Mouse (Mus musculus) lung, adult 18-20 months (tissue): ENCODE results near the gene Tnxb.
"Not testable (repeated sequence)": the region's sequence is repeated elsewhere in the genome, so short reads cannot be mapped to it uniquely, and the experiment has no call there.

ENCODE experiments used
- DNase-seq, 2 experiments: peaks; one replicate each; pipeline ENCODE4 v3.0.0; 2022; ENCODE audit warnings: mixed read lengths in 2 of 2

The Tnxb gene

DNA sequence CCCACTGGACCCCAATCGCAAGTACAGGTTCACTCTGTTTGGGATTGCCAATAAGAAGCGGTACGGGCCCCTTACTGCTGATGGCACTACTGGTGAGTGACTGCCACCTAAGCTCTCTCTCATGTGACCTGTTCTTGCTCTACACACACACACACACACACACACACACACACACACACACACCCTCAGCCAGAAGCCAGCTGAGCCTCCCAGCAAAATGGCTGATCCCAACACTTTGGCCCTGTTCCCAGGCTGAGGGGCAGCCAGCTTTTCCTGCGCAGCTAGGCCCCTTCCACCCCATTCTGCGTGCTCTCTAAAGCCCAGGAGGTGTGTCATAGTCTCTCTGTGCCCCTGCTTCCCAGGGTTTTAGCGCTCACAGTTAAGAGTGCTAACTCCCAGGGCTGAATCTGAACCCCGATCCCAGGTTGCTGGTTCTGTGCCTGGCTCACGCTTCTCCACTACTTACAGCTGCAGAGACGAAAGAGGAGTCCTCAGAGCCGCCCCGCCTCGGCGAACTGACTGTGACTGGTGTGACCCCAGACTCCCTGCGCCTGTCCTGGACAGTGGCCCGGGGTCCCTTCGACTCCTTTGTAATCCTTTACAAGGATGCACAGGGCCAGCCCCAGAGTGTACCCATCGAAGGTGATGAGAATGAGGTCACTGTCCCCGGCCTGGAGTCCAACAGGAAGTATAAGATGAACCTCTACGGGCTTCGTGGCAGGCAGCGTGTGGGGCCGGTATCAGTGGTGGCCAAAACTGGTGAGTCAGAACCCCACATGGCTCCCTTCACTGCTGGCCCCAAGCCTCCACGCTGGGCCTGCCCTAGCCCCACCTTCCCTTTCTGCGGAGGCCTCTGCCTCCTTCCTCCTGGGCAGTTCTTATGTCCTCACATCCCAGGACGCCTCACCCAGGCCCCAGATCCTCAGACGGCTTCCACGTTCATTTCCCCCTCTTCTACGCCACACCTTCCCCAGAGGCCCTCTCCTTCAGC, 15.1 kb downstream of the Tnxb start:
- DNase-seq: peak; percentile 49

GRCm38 (mm10) chr17:34688889-34689288, 18.6 kb downstream of the Tnxb start:
- DNase-seq: no peak

DNA sequence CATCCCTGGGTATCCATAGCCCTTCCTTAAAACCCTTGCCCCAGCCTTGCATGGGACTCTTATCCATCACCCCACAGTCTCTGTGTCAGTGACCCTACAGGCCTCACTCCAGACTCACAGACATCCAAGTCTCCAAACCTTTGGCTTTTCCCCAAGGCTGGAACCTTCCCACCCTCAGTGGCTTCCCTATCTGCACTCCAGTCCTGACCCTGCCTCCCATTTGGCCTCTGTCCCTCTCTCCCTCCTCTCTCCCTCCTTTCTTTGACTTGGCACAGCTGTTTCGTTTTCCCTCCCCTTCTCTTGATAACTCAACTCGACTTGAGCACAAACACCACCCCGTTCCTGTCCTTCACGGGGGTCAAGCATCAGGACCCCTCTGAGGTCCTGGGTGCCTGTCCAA, 20.1 kb downstream of the Tnxb start:
- DNase-seq: peak; percentile 72

- DNase-seq: peak; percentile 73 to 81
Measured at GRCm38 (mm10) chr17:34692906-34693305, 22.6 kb downstream of the Tnxb start.

DNA sequence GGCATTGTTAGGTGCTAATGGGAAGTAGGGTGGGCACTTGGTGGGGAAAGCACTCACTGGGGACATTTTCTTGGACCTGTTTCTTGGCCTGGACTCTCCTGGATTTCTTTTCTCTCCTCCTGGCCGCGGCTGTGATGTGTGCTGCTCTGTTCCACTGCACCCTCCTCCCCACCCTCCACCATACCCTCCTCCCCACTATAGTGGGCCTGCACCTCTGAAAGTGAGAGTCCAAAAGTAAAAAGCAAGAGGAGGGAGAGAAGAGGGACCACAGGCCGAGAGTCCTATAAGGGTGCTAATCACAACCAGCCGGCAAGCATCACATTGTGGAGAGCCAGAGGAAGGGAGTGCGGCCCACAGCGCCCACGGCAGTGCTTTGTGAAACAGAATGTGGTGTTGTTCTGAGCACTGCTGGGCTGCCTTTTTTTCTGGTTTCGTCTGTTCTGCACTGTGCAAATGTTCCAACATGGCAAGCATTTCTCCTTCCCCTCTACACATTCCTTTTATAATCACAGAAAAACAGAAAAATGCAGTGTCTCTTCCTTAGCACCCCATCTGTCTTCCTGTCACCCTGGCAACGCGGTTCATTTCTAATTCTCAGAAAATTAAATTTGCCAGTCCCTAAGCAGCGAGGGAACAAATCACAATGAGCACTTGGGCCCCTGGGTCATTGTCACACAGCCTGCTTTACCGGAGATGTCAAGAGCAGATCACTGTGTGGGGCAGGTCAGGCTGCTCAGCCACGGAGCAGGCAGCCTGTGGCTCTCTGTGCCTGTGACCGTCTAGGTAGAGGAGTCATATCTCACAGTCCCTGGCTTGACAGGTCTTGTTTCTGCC, 29.5 kb downstream of the Tnxb start:
- no peak for DNase-seq

- DNase-seq: no peak
Measured at GRCm38 (mm10) chr17:34700671-34701071, 30.3 kb downstream of the Tnxb start.

DNA sequence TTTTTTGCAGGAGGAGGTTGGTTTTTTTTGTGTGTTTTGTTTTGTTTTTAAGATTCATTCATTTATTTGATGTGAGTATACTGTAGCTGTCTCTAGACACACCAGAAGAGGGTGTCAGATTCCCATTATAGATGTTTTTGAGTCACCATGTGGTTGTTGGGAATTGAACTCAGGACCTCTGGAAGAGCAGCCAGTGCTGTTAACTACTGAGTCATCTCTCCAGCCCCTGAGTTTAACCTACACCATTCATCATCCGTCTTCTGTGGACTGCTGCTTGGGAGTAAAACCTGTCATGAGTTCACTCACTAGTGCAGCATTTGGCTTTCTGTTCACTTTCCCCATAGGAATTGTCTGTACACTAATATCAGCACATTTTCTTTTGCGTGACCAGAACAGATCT, 36.1 kb downstream of the Tnxb start:
- DNase-seq: not testable (repeated sequence)

DNA sequence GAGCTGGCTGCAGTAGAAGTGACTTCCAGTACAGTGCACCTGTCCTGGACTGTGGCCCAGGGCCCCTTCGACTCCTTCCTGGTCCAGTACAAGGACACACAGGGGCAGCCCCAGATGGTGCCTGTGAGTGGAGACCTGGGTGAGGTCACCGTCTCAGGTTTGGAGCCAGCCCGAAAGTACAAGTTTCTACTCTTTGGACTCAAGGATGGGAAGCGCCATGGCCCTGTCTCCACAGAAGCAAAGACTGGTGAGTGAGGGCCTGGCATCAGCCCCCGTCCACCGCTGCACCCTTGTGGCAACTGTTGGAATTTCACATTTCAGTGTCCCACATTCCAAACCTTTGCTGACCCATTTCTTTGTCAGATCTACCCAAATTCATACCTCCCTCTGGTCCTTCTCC, 42.6 kb downstream of the Tnxb start:
- DNase-seq: peak; percentile 62 to 63

- not testable (repeated sequence) for DNase-seq
Measured at GRCm38 (mm10) chr17:34714181-34714907, 44.0 kb downstream of the Tnxb start.

- not testable (repeated sequence) for DNase-seq
Measured at GRCm38 (mm10) chr17:34714908-34715445, 44.6 kb downstream of the Tnxb start.

- DNase-seq: not testable (repeated sequence)
Measured at GRCm38 (mm10) chr17:34715451-34715850, 45.1 kb downstream of the Tnxb start.

DNA sequence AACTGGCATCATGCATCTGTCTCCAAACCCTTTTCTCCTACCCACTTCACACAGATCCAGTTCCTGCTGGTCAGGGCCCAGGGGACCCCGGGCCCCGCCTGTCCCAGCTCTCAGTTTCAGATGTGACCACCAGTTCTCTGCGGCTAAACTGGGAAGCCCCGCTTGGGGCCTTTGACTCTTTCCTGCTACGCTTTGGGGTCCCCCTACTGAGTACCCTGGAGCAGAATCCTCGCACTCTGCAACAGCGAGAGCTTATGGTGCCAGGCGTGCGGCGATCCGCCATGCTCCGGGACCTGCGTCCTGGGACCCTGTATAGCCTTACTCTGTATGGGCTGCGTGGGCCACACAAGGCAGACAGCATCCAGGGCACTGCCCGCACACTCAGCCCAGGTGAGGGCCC, 45.9 kb downstream of the Tnxb start:
- DNase-seq: no peak

- DNase-seq: no peak
Measured at GRCm38 (mm10) chr17:34717401-34717800, 47.1 kb downstream of the Tnxb start.

GRCm38 (mm10) chr17:34719886-34720285, 49.6 kb downstream of the Tnxb start:
- not testable (repeated sequence) for DNase-seq

DNA sequence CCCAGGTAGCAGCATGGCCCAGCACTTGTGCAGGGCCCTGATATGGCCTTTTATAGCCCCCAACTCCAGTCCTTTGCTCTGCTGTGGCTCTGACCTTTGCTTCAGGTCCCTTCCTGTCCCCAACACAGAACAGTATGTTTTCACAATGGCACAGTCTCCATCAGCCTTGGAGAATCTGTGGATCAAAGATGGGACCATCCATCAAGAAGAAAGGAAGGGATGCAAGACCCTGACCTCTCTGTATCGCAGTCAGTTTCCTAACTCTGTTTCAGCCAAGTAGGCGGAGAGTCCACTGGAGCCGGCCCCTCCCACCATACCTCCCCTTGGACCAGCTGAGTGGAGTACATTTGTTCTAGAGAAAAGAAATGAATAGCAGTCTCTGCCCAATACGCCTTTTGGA, 51.9 kb downstream of the Tnxb start:
- DNase-seq: not testable (repeated sequence)

GRCm38 (mm10) chr17:34723066-34723465, 52.7 kb downstream of the Tnxb start:
- no peak for DNase-seq

GRCm38 (mm10) chr17:34727887-34728286, 57.6 kb downstream of the Tnxb start:
- no peak for DNase-seq

GRCm38 (mm10) chr17:34729155-34729554, 58.8 kb downstream of the Tnxb start:
- DNase-seq: not testable (repeated sequence)

GRCm38 (mm10) chr17:34729779-34730553, 59.6 kb downstream of the Tnxb start:
- DNase-seq: not testable (repeated sequence)

DNA sequence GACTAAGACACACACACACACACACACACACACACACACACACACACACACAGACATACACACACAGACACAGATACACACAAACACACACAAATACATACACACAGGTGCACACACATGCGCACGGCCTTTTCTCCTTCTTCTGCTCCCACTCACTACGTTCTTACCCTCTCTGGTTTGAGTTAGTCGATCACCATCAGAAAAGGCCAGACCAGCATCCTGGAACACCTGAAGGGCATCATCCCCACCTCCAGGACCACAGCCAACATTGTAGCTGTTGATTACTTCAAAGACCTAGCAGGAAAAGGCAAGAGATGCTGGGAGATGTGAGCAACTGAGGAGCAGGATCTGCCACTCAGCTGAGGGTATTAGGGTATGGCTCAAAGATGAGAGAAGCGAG, 67.1 kb downstream of the Tnxb start:
- not testable (repeated sequence) for DNase-seq

DNA sequence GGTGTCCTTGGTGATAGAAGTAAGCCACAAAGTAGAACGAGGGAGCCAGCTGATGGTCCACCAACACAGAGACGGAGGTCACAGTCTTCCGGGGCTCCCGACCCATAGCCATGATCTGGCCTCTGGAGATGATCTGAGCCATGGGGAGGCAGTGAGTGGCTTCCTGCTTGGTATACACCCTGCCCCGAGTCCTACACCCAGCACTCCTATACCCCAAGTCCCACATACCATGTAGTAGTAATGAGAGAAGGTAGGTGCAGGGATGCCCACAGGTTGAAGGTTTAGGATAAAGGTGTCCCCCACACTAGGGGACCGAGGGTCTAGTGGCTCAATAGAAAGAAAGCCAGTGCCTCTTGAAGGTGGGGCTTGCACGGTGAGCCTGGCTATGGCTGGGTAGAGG, 69.4 kb downstream of the Tnxb start:
- not testable (repeated sequence) for DNase-seq

- no peak for DNase-seq
Measured at GRCm38 (mm10) chr17:34740280-34740679, 69.9 kb downstream of the Tnxb start.
